Comparison of ENCODE assay signal across 19 mouse cellular contexts in genomic region chr7:127870136-127870821, GRCm38 (mm10). TPM values are rescaled to one million over a fixed set of nuclear protein-coding genes. Genes with fewer than 3 reads are reported as not detected.
DNase-seq lines count a peak whose midpoint lies in the region; ATAC-seq and TF ChIP-seq lines count a peak whose summit lies in the region.
"Had no signal": no experiment of that assay in that cellular context is flagged by ENCODE, and none has a peak within 500 bp of the region (broad histone marks: within the 10 kb centered on the region; RNA-seq: fewer than 3 reads in every experiment).

No protein-coding gene starts in this region.

- no peaks in the 10 kb centered on the region for H3K4me1 ChIP-seq in ES-Bruce4 (ENCODE audit: control insufficient read depth, insufficient read depth, low read length)

- no peaks in the 10 kb centered on the region for H3K27me3 ChIP-seq in ES-Bruce4 (ENCODE audit: control insufficient read depth, insufficient read depth, low read length, poor library complexity, severe bottlenecking)
- H3K27me3 ChIP-seq: megakaryocyte, embryonic 14.5 days had no signal

- no peaks in the 10 kb centered on the region for H3K36me3 ChIP-seq in ES-Bruce4 (ENCODE audit: control insufficient read depth, insufficient read depth, low read length, poor library complexity, severe bottlenecking)

- intact Hi-C loops in left cerebral cortex, adult 2 months (cut with DNase I): no loop called here
- intact Hi-C loops in left cerebral cortex, postnatal 25 days (cut with DNase I): no loop called here

- TF ChIP-seq CTCF in left cerebral cortex, adult 2 months (IDR thresholded peaks at IDR 0.05): peak; percentile 6
- peak; percentile 15 for TF ChIP-seq CTCF in ES-Bruce4 (IDR thresholded peaks at IDR 0.05; ENCODE audit: low read depth, low read length)

- TF ChIP-seq POLR2A in ES-Bruce4 (IDR thresholded peaks at IDR 0.05; ENCODE audit: insufficient read depth, low read length): no peak

- H3K9me3 ChIP-seq in ES-Bruce4 (replicated peaks; ENCODE audit: control insufficient read depth, insufficient read depth, low read length, poor library complexity, severe bottlenecking): no peaks in the 10 kb centered on the region
- H3K9me3 ChIP-seq: megakaryocyte, embryonic 14.5 days had no signal

- no peak for TF ChIP-seq EP300 in ES-Bruce4 (IDR thresholded peaks at IDR 0.05; ENCODE audit: insufficient read depth, low read depth, low read length)

- no peak overlapping the region for H3K9ac ChIP-seq in ES-Bruce4 (ENCODE audit: low read depth, poor library complexity, severe bottlenecking)

- H3K4me3 ChIP-seq in left cerebral cortex, adult 2 months: no peak overlapping the region
- H3K4me3 ChIP-seq in ES-Bruce4 (ENCODE audit: low read depth, low read length): no peak overlapping the region
- H3K4me3 ChIP-seq: erythroblast, embryonic 14.5 days; megakaryocyte, embryonic 14.5 days had no signal

- DNase-seq in left cerebral cortex, adult 2 months (ENCODE audit: extremely low spot score in 1 of 2, low spot score in 2 of 2): no peak
- DNase-seq in left cerebral cortex, postnatal 25 days (ENCODE audit: low spot score in 2 of 2): no peak
- peak; percentile 44 for DNase-seq in A20 (ENCODE audit: low read depth, low spot score)
- peak; percentile 31 for DNase-seq in induced T-regulatory cell, adult 2 months (ENCODE audit: low read depth)
- DNase-seq in spleen, postnatal 14 days (ENCODE audit: low spot score in 2 of 2): no peak
- no peak for DNase-seq in testis, postnatal 10 days (ENCODE audit: low spot score)
- DNase-seq: cerebellum, adult 8-10 months; kidney, postnatal 10 days; lung, adult 18-20 months had no signal

- H3K27ac ChIP-seq in left cerebral cortex, adult 2 months: no peak overlapping the region
- H3K27ac ChIP-seq in ES-Bruce4 (ENCODE audit: insufficient read depth, low read length): no peak overlapping the region

- ATAC-seq in erythroid progenitor cell, adult 5-6 weeks (replicated peaks; ENCODE audit: low FRiP score, poor library complexity, severe bottlenecking): no peak

RNA-seq across cellular contexts. Expression of gene Zfp646, which starts 5.7 kb away (rescaled TPM):
- 10 to 100 TPM; 34.2 to 34.6 TPM for total RNA-seq in left cerebral cortex, adult 2 months (2021)
- total RNA-seq in left cerebral cortex, postnatal 25 days (2021): 10 to 100 TPM; 28.1 to 30.4 TPM
- 42.5 TPM in 2 replicates for polyA plus RNA-seq in ES-Bruce4 (2011; ENCODE audit: insufficient read depth, insufficient read length, low read depth, missing spikeins)
- total RNA-seq in erythroid progenitor cell, adult 5-6 weeks (2015; ENCODE audit: low replicate concordance): 18.0 and 31.4 TPM in 2 replicates
- total RNA-seq in erythroid progenitor cell, adult 5-6 weeks (2017; ENCODE audit: low replicate concordance): 34.3 and 47.1 TPM in 2 replicates

RNA-seq across cellular contexts. Expression of gene Zfp668, which starts 6.3 kb away (rescaled TPM):
- total RNA-seq in left cerebral cortex, adult 2 months (2021): 10 to 100 TPM; 23.3 to 24.1 TPM
- total RNA-seq in left cerebral cortex, postnatal 25 days (2021): 10 to 100 TPM; 20.6 to 20.7 TPM
- 15.3 and 17.1 TPM in 2 replicates for polyA plus RNA-seq in ES-Bruce4 (2011; ENCODE audit: insufficient read depth, insufficient read length, low read depth, missing spikeins)
- total RNA-seq in erythroid progenitor cell, adult 5-6 weeks (2015; ENCODE audit: low replicate concordance): 1.7 and 6.5 TPM in 2 replicates
- 3.2 and 16.5 TPM in 2 replicates for total RNA-seq in erythroid progenitor cell, adult 5-6 weeks (2017; ENCODE audit: low replicate concordance)

RNA-seq across cellular contexts. Expression of gene Prss53, which starts 20.5 kb away (rescaled TPM):
- 1 to 10 TPM; 2.1 to 2.8 TPM for total RNA-seq in left cerebral cortex, adult 2 months (2021)
- total RNA-seq in left cerebral cortex, postnatal 25 days (2021): 1 to 10 TPM; 1.7 to 1.9 TPM
- 0.46 and 0.67 TPM in 2 replicates for polyA plus RNA-seq in ES-Bruce4 (2011; ENCODE audit: insufficient read depth, insufficient read length, low read depth, missing spikeins)
- not detected in 2 replicates for total RNA-seq in erythroid progenitor cell, adult 5-6 weeks (2015; ENCODE audit: low replicate concordance)
- 0.64 TPM in 1 of 2 replicates, not detected in the other for total RNA-seq in erythroid progenitor cell, adult 5-6 weeks (2017; ENCODE audit: low replicate concordance)
- total RNA-seq: neutrophil, adult 5-6 weeks had no signal

RNA-seq across cellular contexts. Expression of gene Gm21974, which starts 25.0 kb away (rescaled TPM):
- not detected for total RNA-seq in left cerebral cortex, adult 2 months (2021)
- not detected for total RNA-seq in left cerebral cortex, postnatal 25 days (2021)
- not detected in 2 replicates for polyA plus RNA-seq in ES-Bruce4 (2011; ENCODE audit: insufficient read depth, insufficient read length, low read depth, missing spikeins)
- not detected in 2 replicates for total RNA-seq in erythroid progenitor cell, adult 5-6 weeks (2015; ENCODE audit: low replicate concordance)
- total RNA-seq in erythroid progenitor cell, adult 5-6 weeks (2017; ENCODE audit: low replicate concordance): not detected in 2 replicates
- total RNA-seq: layer of hippocampus, postnatal 14 days; neutrophil, adult 5-6 weeks had no signal
- polyA plus RNA-seq: erythroblast, embryonic 14.5 days; gonadal fat pad, adult 2 months; heart, postnatal 0 days; limb, embryonic 11.5 days; stomach, embryonic 14.5 days had no signal

RNA-seq across cellular contexts. Expression of gene Vkorc1, which starts 25.1 kb away (rescaled TPM):
- 10 to 100 TPM; 22.0 to 23.4 TPM for total RNA-seq in left cerebral cortex, adult 2 months (2021)
- total RNA-seq in left cerebral cortex, postnatal 25 days (2021): 10 to 100 TPM; 22.9 to 26.0 TPM
- 31.8 and 35.1 TPM in 2 replicates for polyA plus RNA-seq in ES-Bruce4 (2011; ENCODE audit: insufficient read depth, insufficient read length, low read depth, missing spikeins)
- 24.3 and 33.5 TPM in 2 replicates for total RNA-seq in erythroid progenitor cell, adult 5-6 weeks (2015; ENCODE audit: low replicate concordance)
- total RNA-seq in erythroid progenitor cell, adult 5-6 weeks (2017; ENCODE audit: low replicate concordance): 2.1 and 5.9 TPM in 2 replicates

Comparison
In these comparisons a context has a peak if more than half of its experiments do, and no peak if none do; other contexts are left out.
1. DNase-seq: peak in A20 (single experiment) and induced T-regulatory cell, adult 2 months (single experiment); none in left cerebral cortex, adult 2 months (0 of 2), left cerebral cortex, postnatal 25 days (0 of 2), spleen, postnatal 14 days (0 of 2) and testis, postnatal 10 days (single experiment).